Mouse (Mus musculus) thymus, adult 2 months (tissue): Measurements from ENCODE around the gene Ephb2. TPM values are rescaled to one million over a fixed set of nuclear protein-coding genes. Genes with fewer than 3 reads are reported as not detected.

Experiments
- DNase-seq: peaks from one replicate; pipeline ENCODE4 v3.0.0; 2021
- H3K27ac ChIP-seq: fragments of 200-500 bp; 2 replicates; pipeline ENCODE4 v1.5.1; 2012; ENCODE audit warnings: low read length, control low read depth; ENCODE audit not compliant: control insufficient read depth, insufficient read depth
- H3K27me3 ChIP-seq: fragments of 200-500 bp; 2 replicates; pipeline ENCODE4 v1.6.1; 2012; ENCODE audit warnings: mild to moderate bottlenecking, low read length, moderate library complexity, mixed read lengths; ENCODE audit not compliant: control insufficient read depth, insufficient read depth
- H3K36me3 ChIP-seq: fragments of 200-500 bp; 2 replicates; pipeline ENCODE4 v1.6.1; 2012; ENCODE audit warnings: mild to moderate bottlenecking, low read length, moderate library complexity; ENCODE audit not compliant: control insufficient read depth, insufficient read depth
- H3K4me1 ChIP-seq: fragments of 200-500 bp; replicated peaks from 2 replicates; pipeline ENCODE4 v1.6.1; 2012; ENCODE audit warnings: low read length; ENCODE audit not compliant: control insufficient read depth, insufficient read depth
- H3K4me3 ChIP-seq: fragments of 200-500 bp; 2 replicates; pipeline ENCODE4 v1.5.1; 2012; ENCODE audit warnings: mild to moderate bottlenecking, low read length, control low read depth, moderate library complexity; ENCODE audit not compliant: control insufficient read depth, insufficient read depth
- CTCF ChIP-seq: fragments of 200-500 bp; IDR thresholded peaks from 2 replicates; pipeline ENCODE4 v1.5.1; 2012; ENCODE audit warnings: mild to moderate bottlenecking, control low read depth, low read length, moderate library complexity, borderline replicate concordance; ENCODE audit not compliant: control insufficient read depth, poor library complexity, insufficient read depth; ENCODE audit errors: extremely low read depth
- POLR2A ChIP-seq: fragments of 200-500 bp; IDR thresholded peaks from 2 replicates; pipeline ENCODE4 v1.6.1; 2012; ENCODE audit warnings: mild to moderate bottlenecking, low read length, control low read depth, moderate library complexity; ENCODE audit not compliant: control insufficient read depth, poor library complexity, insufficient read depth; ENCODE audit errors: extremely low read depth
- WGBS: fragments of 180-500 bp; shearing (Covaris S2); methylation state at CpG from one replicate; pipeline ENCODE4 v1.1.7; 2018; 5-methylcytosine and 5-hydroxymethylcytosine counted together
- polyA plus RNA-seq: library from polyadenylated mRNA; depleted of rRNA; stranded (reverse); fragments of >200 nt; gene quantifications from 2 replicates; pipeline ENCODE4 v1.2.3, GENCODE M21; 2012

The Ephb2 gene
- polyA plus RNA-seq, 1 experiment, result 15.4 TPM

DNA sequence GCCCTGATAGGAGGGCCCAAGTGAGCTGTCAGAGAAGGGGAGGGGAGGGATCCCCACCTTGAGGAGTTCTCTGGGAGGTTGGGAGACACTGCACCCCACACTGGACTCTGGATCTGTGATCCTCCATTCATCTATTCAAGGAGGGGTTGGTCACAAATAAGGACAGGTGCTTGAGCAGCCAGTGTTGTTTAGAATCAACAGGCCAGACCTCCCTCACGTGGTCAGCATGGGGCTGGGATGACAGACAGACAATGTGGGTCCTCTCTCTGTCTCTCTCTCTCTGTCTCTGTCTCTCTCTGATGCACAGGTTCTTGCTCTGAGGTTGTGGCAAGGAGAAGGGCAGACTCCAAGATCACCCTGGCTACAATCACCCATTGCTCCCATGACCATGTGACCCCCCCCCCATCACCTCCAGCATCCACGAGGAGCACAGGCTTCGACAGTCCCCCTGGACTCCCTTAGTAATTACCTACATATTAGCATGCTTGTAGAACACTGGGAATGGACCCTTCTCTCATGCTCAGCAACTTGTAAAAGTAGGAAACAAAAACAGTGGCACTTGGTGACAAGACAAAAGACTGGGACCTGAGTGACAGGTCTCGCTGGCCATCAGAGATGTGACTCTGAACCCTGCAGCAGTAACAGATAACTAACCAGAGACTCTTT, 84.3 kb downstream of the Ephb2 start:
- no peak for DNase-seq
- 91% methylated on average over 4 of the region's 4 CpGs for WGBS
- peaks cover 55% of the 10 kb centered on the region for H3K4me1 ChIP-seq
- no peaks in the 10 kb centered on the region for H3K27me3 ChIP-seq
- H3K36me3 ChIP-seq, result no peaks in the 10 kb centered on the region
- no peak overlapping the region for H3K4me3 ChIP-seq
- no peak overlapping the region for H3K27ac ChIP-seq
- TF ChIP-seq POLR2A (no peak), CTCF (no peak)

DNA sequence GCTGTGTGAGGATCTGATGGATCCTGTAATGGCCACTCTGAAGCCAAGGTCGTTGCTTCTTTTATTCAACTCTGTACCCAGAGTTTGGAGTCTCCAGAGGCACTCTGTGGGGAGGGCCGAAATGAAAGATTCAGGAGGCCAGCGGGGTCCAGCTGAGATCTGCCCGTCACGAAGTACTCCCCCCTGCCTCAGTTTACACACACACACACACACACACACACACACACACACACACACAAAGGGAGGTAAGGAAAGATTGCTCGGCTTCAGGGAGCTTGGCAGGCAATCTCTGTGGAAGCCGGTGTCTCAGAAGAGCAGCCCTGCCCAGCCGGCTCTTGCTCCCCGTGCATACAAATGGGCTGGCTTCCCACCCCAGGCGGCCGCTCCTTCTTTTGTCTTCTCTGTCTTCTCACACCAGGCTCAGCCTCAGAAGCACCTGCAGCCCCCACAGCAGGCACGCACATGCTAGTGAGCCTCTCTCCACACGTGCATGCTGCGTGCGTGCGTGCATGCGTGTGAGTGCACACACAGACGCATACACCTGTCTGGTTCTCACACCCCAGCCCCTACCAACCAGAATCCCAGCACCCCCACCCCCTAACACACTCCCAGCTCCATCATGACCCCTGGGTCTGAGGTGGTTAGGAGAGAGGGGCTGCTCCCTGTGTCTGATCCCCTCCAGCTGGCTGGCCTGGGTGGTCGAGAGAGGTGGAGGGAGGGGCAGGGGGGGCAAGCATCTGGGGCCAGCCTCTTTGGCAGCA, 85.0 kb downstream of the Ephb2 start:
- no peak overlapping the region for H3K27ac ChIP-seq

DNA sequence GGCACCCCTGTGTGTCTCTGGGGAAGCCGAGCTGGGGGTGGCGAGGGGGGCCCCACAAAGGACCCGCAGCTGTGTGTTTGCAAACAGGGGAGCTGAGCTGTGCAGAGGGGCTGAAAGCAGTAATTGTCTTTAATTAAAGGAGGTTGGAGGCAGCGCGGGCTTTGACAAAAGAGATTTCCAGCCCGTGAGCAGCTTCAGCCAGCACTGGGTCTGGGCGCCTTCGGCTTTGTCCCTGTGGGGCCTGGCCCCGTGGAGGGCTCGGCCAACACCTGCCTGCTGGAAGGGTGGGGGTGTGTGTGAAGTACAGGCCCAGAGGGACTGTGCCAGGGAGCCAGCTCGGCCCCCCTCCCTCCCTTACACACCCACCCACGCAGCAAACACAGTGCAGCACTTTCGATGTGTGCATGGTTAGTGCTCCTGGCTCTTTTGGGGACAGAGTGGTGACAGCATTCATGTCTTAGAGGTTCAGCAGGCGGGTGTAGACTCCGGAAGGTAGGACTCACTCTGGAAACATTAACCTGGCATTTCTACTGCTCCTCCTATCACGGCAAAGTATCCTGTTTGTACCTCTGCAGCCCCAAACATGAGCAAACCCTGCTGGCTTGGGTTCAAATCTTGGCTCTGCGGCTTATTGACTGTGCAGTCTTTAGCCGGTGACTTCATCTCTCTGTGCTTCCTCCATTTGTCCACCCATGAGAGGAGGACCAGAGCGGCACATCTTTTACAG, 85.8 kb downstream of the Ephb2 start:
- Histone ChIP-seq H3K4me3 (no peak overlapping the region), H3K27me3 (no peaks in the 10 kb centered on the region), H3K27ac (no peak overlapping the region), H3K4me1 (peaks cover 44% of the 10 kb centered on the region), H3K36me3 (no peaks in the 10 kb centered on the region)
- 80% methylated on average over 19 of the region's 19 CpGs for WGBS
- TF ChIP-seq POLR2A (no peak), CTCF (no peak)
- no peak for DNase-seq

More for the DNA sequence above, 85.0 kb downstream of the Ephb2 start:
- Histone ChIP-seq H3K27me3 (no peaks in the 10 kb centered on the region), H3K36me3 (no peaks in the 10 kb centered on the region), H3K4me3 (no peak overlapping the region), H3K4me1 (peaks cover 51% of the 10 kb centered on the region)
- TF ChIP-seq CTCF (no peak), POLR2A (no peak)
- WGBS, result 72% methylated on average over 19 of the region's 19 CpGs
- DNase-seq, result no peak

DNA sequence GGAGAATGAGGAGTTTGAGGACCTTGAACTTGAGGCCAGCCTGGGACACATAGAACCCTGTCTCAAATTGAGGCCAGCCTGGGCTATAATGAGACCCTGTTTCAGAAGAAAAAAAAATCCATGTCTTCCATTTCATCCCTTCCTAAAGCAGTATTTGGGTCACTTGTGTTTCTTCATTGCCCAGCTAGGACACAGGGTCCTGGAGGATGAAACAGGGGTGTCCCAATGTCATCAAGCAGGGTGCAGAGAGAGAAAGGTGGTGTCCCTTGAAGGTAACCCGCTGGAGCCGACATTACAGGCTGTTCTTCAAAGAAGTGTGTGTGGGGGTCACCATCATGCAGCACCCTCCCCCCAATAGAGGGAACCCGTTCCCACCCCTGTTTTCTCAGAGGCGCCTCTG, 86.4 kb downstream of the Ephb2 start:
- Histone ChIP-seq H3K4me3 (no peak overlapping the region), H3K4me1 (peaks cover 38% of the 10 kb centered on the region), H3K27ac (no peak overlapping the region), H3K27me3 (no peaks in the 10 kb centered on the region), H3K36me3 (no peaks in the 10 kb centered on the region)
- TF ChIP-seq CTCF, result no peak
- no peak for TF ChIP-seq POLR2A
- DNase-seq, result no peak
- 77% methylated on average over 4 of the region's 4 CpGs for WGBS

DNA sequence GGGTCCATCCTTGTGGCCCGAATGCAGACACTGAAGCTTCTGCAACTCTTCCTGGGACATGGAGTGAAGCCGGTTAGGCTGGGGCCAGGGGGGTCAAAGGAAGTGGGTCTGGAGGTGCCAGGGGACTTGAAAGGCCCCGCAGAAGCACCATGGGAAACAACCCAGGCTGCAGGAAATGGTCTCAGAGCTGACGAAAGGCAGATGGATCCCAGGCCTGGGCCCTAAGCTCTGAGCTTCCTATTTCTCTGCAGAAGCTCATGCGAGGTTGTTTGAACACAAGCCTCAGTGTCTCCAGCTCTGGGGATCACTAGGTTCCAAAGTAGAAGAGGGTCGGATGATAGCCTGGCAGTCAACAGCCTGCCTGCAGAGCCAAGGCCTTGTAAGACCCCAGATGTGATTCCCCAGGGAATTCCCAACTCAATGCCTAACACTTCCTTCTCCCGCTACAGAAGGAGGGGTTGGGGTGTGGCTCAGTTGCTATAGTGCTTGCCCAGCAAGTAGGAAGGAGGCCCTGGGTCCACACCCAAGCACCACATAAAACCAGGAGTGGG, 86.9 kb downstream of the Ephb2 start:
- Histone ChIP-seq H3K4me1 (peaks cover 33% of the 10 kb centered on the region), H3K4me3 (no peak overlapping the region), H3K27me3 (no peaks in the 10 kb centered on the region), H3K36me3 (no peaks in the 10 kb centered on the region), H3K27ac (no peak overlapping the region)
- TF ChIP-seq POLR2A, result no peak
- TF ChIP-seq CTCF, result no peak
- 41% methylated on average over 7 of the region's 7 CpGs for WGBS
- no peak for DNase-seq

DNA sequence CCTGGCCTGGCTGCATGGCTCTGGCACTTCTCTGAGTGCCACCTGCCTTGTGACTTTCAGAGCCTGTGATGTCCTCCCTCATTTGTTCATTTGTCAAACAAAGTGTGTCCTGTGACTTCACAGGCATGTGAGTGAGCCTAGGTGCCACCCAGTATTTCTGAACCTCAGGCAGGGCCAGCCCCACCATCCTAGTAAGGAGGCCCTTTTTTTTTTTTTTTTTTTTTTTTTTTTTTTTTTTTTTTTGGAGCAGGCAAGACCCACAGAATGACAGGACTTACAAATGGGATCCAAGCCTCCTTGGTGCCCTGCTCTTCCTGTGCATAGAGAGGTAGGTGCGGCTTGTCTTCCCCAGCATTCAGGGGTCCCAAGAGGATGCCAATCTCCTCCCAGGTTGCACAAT, 89.3 kb downstream of the Ephb2 start:
- H3K36me3 ChIP-seq, result no peaks in the 10 kb centered on the region
- H3K27me3 ChIP-seq, result no peaks in the 10 kb centered on the region
- no peak overlapping the region for H3K4me3 ChIP-seq
- WGBS, result 93% methylated on average over 1 of the region's 1 CpGs
- no peak for DNase-seq
- peaks cover 35% of the 10 kb centered on the region for H3K4me1 ChIP-seq
- no peak overlapping the region for H3K27ac ChIP-seq
- TF ChIP-seq POLR2A (no peak), CTCF (no peak)
